Mouse (Mus musculus): ENCODE results near the gene Zfand6. TPM values are rescaled to one million over a fixed set of nuclear protein-coding genes. Genes with fewer than 3 reads are reported as not detected.
A peak's percentile ranks its signal among the peaks of the same experiment; 100 is the strongest.

Gene Zfand6
- polyA plus RNA-seq (2012; ENCODE audit: insufficient read depth, insufficient read length, missing spikeins) = 195 and 199 TPM in 2 replicates

- Histone ChIP-seq H3K4me1 (ENCODE audit: control insufficient read depth, insufficient read depth, low read length) (peaks cover 15% of the 10 kb centered on the region), H3K4me3 (ENCODE audit: insufficient read depth, low read length) (peak within 1 kb of the TSS; percentile 74), H3K27ac (ENCODE audit: insufficient read depth, low read depth, low read length) (peak within 1 kb of the TSS; percentile 72)
- TF ChIP-seq POLR2A (IDR thresholded peaks at IDR 0.05; ENCODE audit: borderline replicate concordance, low read depth, low read length) = no peak
- no peak for TF ChIP-seq CTCF (IDR thresholded peaks at IDR 0.05; ENCODE audit: low read depth, low read length)
These were observed at the start of gene Zfand6 for GRCm38 (mm10) chr7:84689251-84690100. Gene Zfand6, minus strand, starts transcription at chr7:84689959.

GRCm38 (mm10) chr7:84736803-84737202 is 47.0 kb upstream of the Zfand6 start:
- no peak for TF ChIP-seq POLR2A (IDR thresholded peaks at IDR 0.05; ENCODE audit: borderline replicate concordance, low read depth, low read length)
- TF ChIP-seq CTCF (IDR thresholded peaks at IDR 0.05; ENCODE audit: low read depth, low read length) = no peak
- Histone ChIP-seq H3K4me1 (ENCODE audit: control insufficient read depth, insufficient read depth, low read length) (no peaks in the 10 kb centered on the region), H3K27ac (ENCODE audit: insufficient read depth, low read depth, low read length) (no peak overlapping the region), H3K4me3 (ENCODE audit: insufficient read depth, low read length) (no peak overlapping the region)

GRCm38 (mm10) chr7:84733038-84733437 is 43.3 kb upstream of the Zfand6 start:
- TF ChIP-seq POLR2A (IDR thresholded peaks at IDR 0.05; ENCODE audit: borderline replicate concordance, low read depth, low read length) (no peak), CTCF (IDR thresholded peaks at IDR 0.05; ENCODE audit: low read depth, low read length) (no peak)
- no peak overlapping the region for H3K4me3 ChIP-seq (ENCODE audit: insufficient read depth, low read length)
- H3K27ac ChIP-seq (ENCODE audit: insufficient read depth, low read depth, low read length) = no peak overlapping the region
- H3K4me1 ChIP-seq (ENCODE audit: control insufficient read depth, insufficient read depth, low read length) = no peaks in the 10 kb centered on the region

- H3K4me1 ChIP-seq (ENCODE audit: control insufficient read depth, insufficient read depth, low read length) = no peaks in the 10 kb centered on the region
- TF ChIP-seq POLR2A (IDR thresholded peaks at IDR 0.05; ENCODE audit: borderline replicate concordance, low read depth, low read length) (no peak), CTCF (IDR thresholded peaks at IDR 0.05; ENCODE audit: low read depth, low read length) (no peak)
- no peak overlapping the region for H3K27ac ChIP-seq (ENCODE audit: insufficient read depth, low read depth, low read length)
These were observed 42.3 kb upstream of the Zfand6 start for GRCm38 (mm10) chr7:84732052-84732451.

GRCm38 (mm10) chr7:84731076-84731475 is 41.3 kb upstream of the Zfand6 start:
- Histone ChIP-seq H3K4me1 (ENCODE audit: control insufficient read depth, insufficient read depth, low read length) (no peaks in the 10 kb centered on the region), H3K4me3 (ENCODE audit: insufficient read depth, low read length) (no peak overlapping the region), H3K27ac (ENCODE audit: insufficient read depth, low read depth, low read length) (no peak overlapping the region)
- TF ChIP-seq CTCF (IDR thresholded peaks at IDR 0.05; ENCODE audit: low read depth, low read length) (no peak), POLR2A (IDR thresholded peaks at IDR 0.05; ENCODE audit: borderline replicate concordance, low read depth, low read length) (no peak)

More at GRCm38 (mm10) chr7:84732052-84732451, 42.3 kb upstream of the Zfand6 start:
- no peak overlapping the region for H3K4me3 ChIP-seq (ENCODE audit: insufficient read depth, low read length)

- Histone ChIP-seq H3K27ac (ENCODE audit: insufficient read depth, low read depth, low read length) (no peak overlapping the region), H3K4me3 (ENCODE audit: insufficient read depth, low read length) (no peak overlapping the region), H3K4me1 (ENCODE audit: control insufficient read depth, insufficient read depth, low read length) (no peaks in the 10 kb centered on the region)
- TF ChIP-seq POLR2A (IDR thresholded peaks at IDR 0.05; ENCODE audit: borderline replicate concordance, low read depth, low read length) (no peak), CTCF (IDR thresholded peaks at IDR 0.05; ENCODE audit: low read depth, low read length) (no peak)
These were observed 33.2 kb upstream of the Zfand6 start for GRCm38 (mm10) chr7:84722804-84723459.

- Histone ChIP-seq H3K4me1 (ENCODE audit: control insufficient read depth, insufficient read depth, low read length) (no peaks in the 10 kb centered on the region), H3K4me3 (ENCODE audit: insufficient read depth, low read length) (no peak overlapping the region), H3K27ac (ENCODE audit: insufficient read depth, low read depth, low read length) (no peak overlapping the region)
- TF ChIP-seq POLR2A (IDR thresholded peaks at IDR 0.05; ENCODE audit: borderline replicate concordance, low read depth, low read length) (no peak), CTCF (IDR thresholded peaks at IDR 0.05; ENCODE audit: low read depth, low read length) (no peak)
These were observed 20.7 kb upstream of the Zfand6 start for GRCm38 (mm10) chr7:84710287-84710958.

- H3K4me3 ChIP-seq (ENCODE audit: insufficient read depth, low read length) = no peak overlapping the region
- H3K4me1 ChIP-seq (ENCODE audit: control insufficient read depth, insufficient read depth, low read length) = no peaks in the 10 kb centered on the region
- no peak overlapping the region for H3K27ac ChIP-seq (ENCODE audit: insufficient read depth, low read depth, low read length)
- TF ChIP-seq CTCF (IDR thresholded peaks at IDR 0.05; ENCODE audit: low read depth, low read length) = no peak
- no peak for TF ChIP-seq POLR2A (IDR thresholded peaks at IDR 0.05; ENCODE audit: borderline replicate concordance, low read depth, low read length)
These were observed 17.1 kb upstream of the Zfand6 start for GRCm38 (mm10) chr7:84706877-84707276.

GRCm38 (mm10) chr7:84690101-84690509 is 346 bp upstream of the Zfand6 start:
- Histone ChIP-seq H3K27ac (ENCODE audit: insufficient read depth, low read depth, low read length) (no peak overlapping the region), H3K4me3 (ENCODE audit: insufficient read depth, low read length) (peak overlapping the region; percentile 67), H3K4me1 (ENCODE audit: control insufficient read depth, insufficient read depth, low read length) (peaks cover 9% of the 10 kb centered on the region)
- TF ChIP-seq POLR2A (IDR thresholded peaks at IDR 0.05; ENCODE audit: borderline replicate concordance, low read depth, low read length) (no peak), CTCF (IDR thresholded peaks at IDR 0.05; ENCODE audit: low read depth, low read length) (no peak)

Data from bone marrow macrophage, adult 2 months (primary cell).